Mouse (Mus musculus) hindbrain, embryonic 16.5 days (tissue): ENCODE measurements around the gene Edn1. TPM values are rescaled to one million over a fixed set of nuclear protein-coding genes. Genes with fewer than 3 reads are reported as not detected.

Source experiments
- ATAC-seq: fragments of 200-750 bp; cut with Nextera tagmentation; 2 replicates; pipeline ENCODE4 v1.8.0; 2017; ENCODE audit warnings: moderate TSS enrichment, moderate library complexity
- H3K27ac ChIP-seq: fragments of 300-500 bp; sonication (generic); 2 replicates; pipeline ENCODE4 v1.5.1; 2014; ENCODE audit warnings: low read depth, mild to moderate bottlenecking, control low read depth, low read length, moderate library complexity
- H3K27me3 ChIP-seq: fragments of 300-500 bp; sonication (generic); replicated peaks from 2 replicates; pipeline ENCODE4 v1.6.1; 2014; ENCODE audit warnings: low read length; ENCODE audit not compliant: control insufficient read depth, insufficient read depth
- H3K36me3 ChIP-seq: fragments of 300-500 bp; sonication (generic); 2 replicates; pipeline ENCODE4 v1.6.1; 2014; ENCODE audit warnings: mild to moderate bottlenecking, low read length, moderate library complexity, mixed read lengths; ENCODE audit not compliant: control insufficient read depth, insufficient read depth
- H3K4me1 ChIP-seq: fragments of 300-500 bp; sonication (generic); 2 replicates; pipeline ENCODE4 v1.6.1; 2014; ENCODE audit warnings: low read depth, low read length; ENCODE audit not compliant: control insufficient read depth, insufficient read depth
- H3K4me2 ChIP-seq: fragments of 300-500 bp; sonication (generic); 2 replicates; pipeline ENCODE4 v1.6.1; 2014; ENCODE audit warnings: mild to moderate bottlenecking, low read length, control low read depth, moderate library complexity
- H3K4me3 ChIP-seq: fragments of 300-500 bp; sonication (generic); 2 replicates; pipeline ENCODE4 v1.5.1; 2014; ENCODE audit warnings: mild to moderate bottlenecking, low read length, control low read depth, moderate library complexity
- H3K9ac ChIP-seq: fragments of 300-500 bp; sonication (generic); 2 replicates; pipeline ENCODE4 v1.6.1; 2014; ENCODE audit warnings: low read depth, mild to moderate bottlenecking, control low read depth, low read length, moderate library complexity
- H3K9me3 ChIP-seq: fragments of 300-500 bp; sonication (generic); 2 replicates; pipeline ENCODE4 v1.6.1; 2014; ENCODE audit warnings: mild to moderate bottlenecking, low read length, moderate library complexity; ENCODE audit not compliant: control insufficient read depth
- WGBS: fragments of 180-500 bp; shearing (Covaris S2); extraction: QIAGEN DNeasy Blood & Tissue Kit; methylation state at CpG from one replicate; pipeline ENCODE4 v1.1.7; 2014; 5-methylcytosine and 5-hydroxymethylcytosine counted together
- polyA plus RNA-seq: library from polyadenylated mRNA; unstranded; fragments of >200 nt; fragmentation: Nextera tagmentation; extraction: Ambion mirVana; gene quantifications from 2 replicates; pipeline ENCODE4 v1.2.1, GENCODE M21; 2015

Edn1 gene
- polyA plus RNA-seq, 1 experiment from 2014 or later = 2.5 TPM

DNA sequence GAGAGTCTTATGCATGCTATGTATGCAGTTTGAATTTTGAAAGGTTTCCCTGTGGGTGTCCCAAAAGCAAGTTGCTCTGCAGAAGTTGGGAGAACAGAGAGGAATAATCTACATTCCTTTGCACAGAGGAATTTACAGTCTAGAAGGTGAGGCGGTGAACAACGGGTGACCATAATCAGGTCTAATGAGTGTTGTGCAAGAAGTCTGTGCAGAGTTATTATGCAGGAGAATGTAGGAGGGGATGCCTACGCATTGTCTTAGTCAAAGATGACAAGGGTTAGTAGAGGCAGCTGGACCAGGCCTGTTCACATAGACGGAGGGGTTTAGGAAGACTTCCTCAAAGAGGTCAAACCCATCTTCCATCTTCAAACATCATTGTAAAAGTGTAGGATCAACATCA is 14.5 kb upstream of the Edn1 start:
- no peaks in the 10 kb centered on the region for H3K27me3 ChIP-seq
- 92% methylated on average over 4 of the region's 4 CpGs for WGBS
- no peak for ATAC-seq
- no peak overlapping the region for H3K4me3 ChIP-seq
- no peak overlapping the region for H3K9ac ChIP-seq
- no peak overlapping the region for H3K27ac ChIP-seq
- no peaks in the 10 kb centered on the region for H3K36me3 ChIP-seq
- H3K4me2 ChIP-seq = no peak overlapping the region
- no peaks in the 10 kb centered on the region for H3K4me1 ChIP-seq
- H3K9me3 ChIP-seq = no peaks in the 10 kb centered on the region

- no peak overlapping the region for H3K4me3 ChIP-seq
- no peaks in the 10 kb centered on the region for H3K9me3 ChIP-seq
- H3K27ac ChIP-seq = no peak overlapping the region
- no peak overlapping the region for H3K4me2 ChIP-seq
- no peaks in the 10 kb centered on the region for H3K27me3 ChIP-seq
- no peak for ATAC-seq
- 86% methylated on average over 5 of the region's 5 CpGs for WGBS
- no peak overlapping the region for H3K9ac ChIP-seq
- H3K4me1 ChIP-seq = no peaks in the 10 kb centered on the region
- no peaks in the 10 kb centered on the region for H3K36me3 ChIP-seq
These were observed 8.7 kb upstream of the Edn1 start for GRCm38 (mm10) chr13:42292593-42292992.

GRCm38 (mm10) chr13:42298302-42298701 is 3.0 kb upstream of the Edn1 start:
- Histone ChIP-seq H3K4me2 (no peak overlapping the region), H3K27me3 (peaks cover 10% of the 10 kb centered on the region), H3K4me3 (no peak overlapping the region), H3K4me1 (peaks cover 18% of the 10 kb centered on the region), H3K36me3 (no peaks in the 10 kb centered on the region), H3K9me3 (no peaks in the 10 kb centered on the region), H3K27ac (no peak overlapping the region), H3K9ac (no peak overlapping the region)
- WGBS = 76% methylated on average over 8 of the region's 8 CpGs
- no peak for ATAC-seq

- no peak for ATAC-seq
- Histone ChIP-seq H3K4me3 (no peak overlapping the region), H3K27ac (no peak overlapping the region)
These were observed 2.5 kb upstream of the Edn1 start for GRCm38 (mm10) chr13:42298766-42299165.

DNA sequence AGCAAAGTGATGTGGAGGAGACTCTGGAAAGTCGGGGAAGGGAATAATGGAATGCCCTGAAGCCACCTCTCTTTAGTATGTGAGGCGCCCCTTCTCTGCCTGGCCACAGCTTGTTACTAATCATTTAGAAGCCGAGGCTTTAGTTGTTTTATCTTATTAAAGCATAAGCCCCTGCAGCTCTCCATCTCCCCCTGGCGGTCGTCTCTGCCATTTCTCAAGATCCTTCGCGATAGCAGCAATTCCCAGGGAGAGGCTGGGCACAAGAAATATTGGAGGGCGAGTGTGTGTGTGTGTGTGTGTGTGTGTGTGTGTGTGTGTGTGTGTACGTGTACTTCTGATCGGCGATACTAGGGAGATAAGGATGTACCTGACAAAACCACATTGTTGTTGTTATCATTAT is 709 bp upstream of the Edn1 start:
- Histone ChIP-seq H3K4me2 (peak overlapping the region; percentile 86), H3K9me3 (no peaks in the 10 kb centered on the region), H3K9ac (no peak overlapping the region; the same call in 1 of the 2 replicates), H3K36me3 (no peaks in the 10 kb centered on the region), H3K4me1 (peaks cover 18% of the 10 kb centered on the region), H3K4me3 (peak overlapping the region; percentile 46), H3K27me3 (peaks cover 15% of the 10 kb centered on the region), H3K27ac (no peak overlapping the region)
- 3% methylated on average over 11 of the region's 11 CpGs for WGBS
- no peak for ATAC-seq

More at GRCm38 (mm10) chr13:42298766-42299165, 2.5 kb upstream of the Edn1 start:
- Histone ChIP-seq H3K4me1 (peaks cover 18% of the 10 kb centered on the region), H3K4me2 (no peak overlapping the region), H3K9ac (no peak overlapping the region), H3K9me3 (no peaks in the 10 kb centered on the region), H3K27me3 (peaks cover 15% of the 10 kb centered on the region), H3K36me3 (no peaks in the 10 kb centered on the region)

GRCm38 (mm10) chr13:42301961-42302861 is 935 bp downstream of the Edn1 start:
- Histone ChIP-seq H3K27me3 (peaks cover 15% of the 10 kb centered on the region), H3K36me3 (no peaks in the 10 kb centered on the region), H3K4me1 (peaks cover 18% of the 10 kb centered on the region), H3K9ac (no peak overlapping the region; the same call in none of the 2 replicates), H3K4me2 (peak overlapping the region; percentile 86), H3K27ac (no peak overlapping the region), H3K9me3 (no peaks in the 10 kb centered on the region), H3K4me3 (peak overlapping the region; percentile 46)
- 9% methylated on average over 27 of the region's 27 CpGs for WGBS
- ATAC-seq = no peak

- no peaks in the 10 kb centered on the region for H3K9me3 ChIP-seq
- H3K27ac ChIP-seq = no peak overlapping the region
- H3K4me2 ChIP-seq = peak overlapping the region; percentile 5; the same call in 1 of the 2 replicates
- no peak overlapping the region for H3K4me3 ChIP-seq
- no peaks in the 10 kb centered on the region for H3K36me3 ChIP-seq
- 34% methylated on average over 11 of the region's 11 CpGs for WGBS
- H3K9ac ChIP-seq = no peak overlapping the region
- peaks cover 18% of the 10 kb centered on the region for H3K4me1 ChIP-seq
- no peak for ATAC-seq
- H3K27me3 ChIP-seq = peaks cover 15% of the 10 kb centered on the region
These were observed 2.1 kb downstream of the Edn1 start for GRCm38 (mm10) chr13:42303180-42303929.

- no peak for ATAC-seq
- Histone ChIP-seq H3K4me3 (no peak overlapping the region), H3K4me1 (peaks cover 18% of the 10 kb centered on the region), H3K27ac (no peak overlapping the region), H3K9me3 (no peaks in the 10 kb centered on the region), H3K27me3 (peaks cover 15% of the 10 kb centered on the region), H3K36me3 (no peaks in the 10 kb centered on the region), H3K9ac (no peak overlapping the region), H3K4me2 (no peak overlapping the region)
- WGBS = 80% methylated on average over 8 of the region's 8 CpGs
These were observed 2.9 kb downstream of the Edn1 start for GRCm38 (mm10) chr13:42304139-42304538.
